In the genomic region with DNA sequence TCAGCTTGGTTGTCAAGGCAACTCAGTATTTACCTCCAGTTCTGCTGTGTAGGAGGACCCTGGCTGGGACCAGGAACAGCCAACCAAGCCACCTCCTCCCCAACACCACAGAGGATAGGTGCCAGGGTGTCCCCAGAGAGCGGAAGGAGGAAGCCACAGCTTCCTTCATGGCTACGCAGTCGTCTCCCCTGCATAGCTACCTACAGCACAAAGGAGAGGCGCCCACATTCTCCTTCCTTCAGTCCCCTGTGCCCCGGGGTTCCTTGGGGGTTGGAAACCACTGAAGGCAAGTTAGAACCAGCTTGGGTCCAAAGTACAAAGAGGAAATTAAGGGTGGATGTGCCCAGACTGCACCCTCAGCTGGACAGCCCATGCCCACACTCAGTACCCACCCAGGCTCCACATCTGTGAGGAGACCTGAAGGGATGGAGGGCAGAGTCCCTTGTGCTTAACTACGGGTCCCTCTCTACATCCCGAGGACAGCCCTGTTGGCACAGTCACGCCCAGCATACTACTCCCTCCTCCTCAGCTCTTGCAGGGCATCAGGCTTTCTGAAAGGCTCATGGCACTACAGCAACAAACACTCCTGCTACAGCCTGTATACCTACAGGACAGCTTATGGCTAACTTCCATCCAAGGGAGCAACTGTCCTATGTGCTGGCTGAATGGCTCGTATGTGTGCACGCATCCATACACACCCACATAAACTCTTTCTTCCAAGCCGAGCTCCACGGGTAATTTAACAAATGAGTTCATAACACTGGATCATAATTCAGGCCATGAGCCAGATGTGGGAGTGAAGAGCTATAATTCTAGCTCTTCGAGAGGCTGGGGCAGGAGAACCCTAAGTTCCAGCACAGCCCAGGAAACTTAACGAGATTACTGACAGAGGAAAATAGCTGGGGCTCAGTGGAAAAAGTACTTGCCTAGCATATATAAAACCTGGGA, we compare ENCODE assay signal across 9 mouse cellular contexts. TPM values are rescaled to one million over a fixed set of nuclear protein-coding genes. Genes with fewer than 3 reads are reported as not detected.
DNase-seq lines count a peak whose midpoint lies in the region; ATAC-seq and TF ChIP-seq lines count a peak whose summit lies in the region.
"Had no signal": no experiment of that assay in that cellular context is flagged by ENCODE, and none has a peak within 500 bp of the region (broad histone marks: within the 10 kb centered on the region; RNA-seq: fewer than 3 reads in every experiment).

No protein-coding gene starts in this region.

- no peak; the same call in 1 of the 2 replicates for ATAC-seq in G1E (ENCODE audit: extremely low read depth, insufficient number of reproducible peaks, low FRiP score, poor library complexity, severe bottlenecking)
- no peak for ATAC-seq in forebrain, embryonic 12.5 days (ENCODE audit: low FRiP score)
- peak; percentile 59 for ATAC-seq in hindbrain, postnatal 0 days
- ATAC-seq in limb, embryonic 13.5 days (ENCODE audit: low FRiP score, low read depth) = peak; percentile 64; the same call in 1 of the 2 replicates

- H3K4me2 ChIP-seq in forebrain, embryonic 12.5 days = no peak overlapping the region
- H3K4me2 ChIP-seq in hindbrain, postnatal 0 days (ENCODE audit: low read depth, low read length) = peak overlapping the region; percentile 36
- H3K4me2 ChIP-seq in limb, embryonic 13.5 days (replicated peaks) = peak overlapping the region; percentile 27

- no peaks in the 10 kb centered on the region for H3K27me3 ChIP-seq in heart, embryonic 10.5 days (ENCODE audit: insufficient read depth, poor library complexity, severe bottlenecking)
- no peaks in the 10 kb centered on the region for H3K27me3 ChIP-seq in G1E (ENCODE audit: insufficient read depth, low read length)
- H3K27me3 ChIP-seq in forebrain, embryonic 12.5 days = no peaks in the 10 kb centered on the region
- H3K27me3 ChIP-seq in hindbrain, postnatal 0 days (ENCODE audit: insufficient read depth, low read length) = no peaks in the 10 kb centered on the region
- no peaks in the 10 kb centered on the region for H3K27me3 ChIP-seq in limb, embryonic 13.5 days

- no peaks in the 10 kb centered on the region for H3K36me3 ChIP-seq in heart, embryonic 10.5 days
- peaks cover 61% of the 10 kb centered on the region for H3K36me3 ChIP-seq in G1E (replicated peaks)
- no peaks in the 10 kb centered on the region for H3K36me3 ChIP-seq in forebrain, embryonic 12.5 days (replicated peaks)
- H3K36me3 ChIP-seq in hindbrain, postnatal 0 days (ENCODE audit: insufficient read depth, low read length) = no peaks in the 10 kb centered on the region
- no peaks in the 10 kb centered on the region for H3K36me3 ChIP-seq in limb, embryonic 13.5 days

- H3K4me1 ChIP-seq in heart, embryonic 10.5 days = peaks cover 38% of the 10 kb centered on the region
- peaks cover 94% of the 10 kb centered on the region for H3K4me1 ChIP-seq in G1E (ENCODE audit: insufficient read depth, low read depth, low read length)
- peaks cover 38% of the 10 kb centered on the region for H3K4me1 ChIP-seq in forebrain, embryonic 12.5 days
- peaks cover 31% of the 10 kb centered on the region for H3K4me1 ChIP-seq in hindbrain, postnatal 0 days (ENCODE audit: insufficient read depth, low read length)
- H3K4me1 ChIP-seq in limb, embryonic 13.5 days = peaks cover 46% of the 10 kb centered on the region

- H3K4me3 ChIP-seq in heart, embryonic 10.5 days = no peak overlapping the region
- peak overlapping the region; percentile 35; the same call in 1 of the 2 replicates for H3K4me3 ChIP-seq in G1E (ENCODE audit: low read depth, low read length)
- H3K4me3 ChIP-seq in forebrain, embryonic 12.5 days (replicated peaks) = no peak overlapping the region
- no peak overlapping the region for H3K4me3 ChIP-seq in hindbrain, postnatal 0 days (ENCODE audit: low read length)
- no peak overlapping the region for H3K4me3 ChIP-seq in limb, embryonic 13.5 days

- no peaks in the 10 kb centered on the region for H3K9me3 ChIP-seq in heart, embryonic 10.5 days
- H3K9me3 ChIP-seq in G1E (replicated peaks) = 0 out of 2 replicates have a peak, but pooled peaks cover 3% of the 10 kb centered on the region
- no peaks in the 10 kb centered on the region for H3K9me3 ChIP-seq in forebrain, embryonic 12.5 days
- no peaks in the 10 kb centered on the region for H3K9me3 ChIP-seq in hindbrain, postnatal 0 days (ENCODE audit: low read length)
- no peaks in the 10 kb centered on the region for H3K9me3 ChIP-seq in limb, embryonic 13.5 days

- no peak overlapping the region for H3K9ac ChIP-seq in forebrain, embryonic 12.5 days
- H3K9ac ChIP-seq in hindbrain, postnatal 0 days (replicated peaks; ENCODE audit: low read length) = no peak overlapping the region
- H3K9ac ChIP-seq in limb, embryonic 13.5 days = no peak overlapping the region

- no peak for TF ChIP-seq CTCF in G1E (IDR thresholded peaks at IDR 0.05; ENCODE audit: low read depth, low read length)
- no peak for TF ChIP-seq CTCF in hindbrain, postnatal 0 days (IDR thresholded peaks at IDR 0.05; ENCODE audit: low read depth)

- 76% methylated on average over 14 of the region's 14 CpGs for whole genome bisulfite sequencing in heart, embryonic 10.5 days
- 75% methylated on average over 14 of the region's 14 CpGs for WGBS in forebrain, embryonic 12.5 days
- 52% methylated on average over 14 of the region's 14 CpGs for WGBS in hindbrain, postnatal 0 days
- 46% methylated on average over 14 of the region's 14 CpGs for WGBS in limb, embryonic 13.5 days

- peak; percentile 81 to 87 for DNase-seq in heart, adult 18-20 months
- no peak for DNase-seq in heart, embryonic 10.5 days (ENCODE audit: low spot score)
- no peak for DNase-seq in G1E (ENCODE audit: low spot score)
- peak; percentile 56 for DNase-seq in hindbrain, postnatal 0 days (ENCODE audit: low spot score)
- DNase-seq in naive thymus-derived CD4-positive, alpha-beta T cell, adult 2 months (ENCODE audit: low read depth) = peak; percentile 85
- DNase-seq in thymus, postnatal 36 days = peak; percentile 69 to 77

- H3K27ac ChIP-seq in heart, embryonic 10.5 days = no peak overlapping the region
- 0 out of 2 replicates have a peak overlapping the region, but pooled peaks have one; percentile 25 for H3K27ac ChIP-seq in forebrain, embryonic 12.5 days
- peak overlapping the region; percentile 58; the same call in 1 of the 2 replicates for H3K27ac ChIP-seq in hindbrain, postnatal 0 days
- H3K27ac ChIP-seq in limb, embryonic 13.5 days = peak overlapping the region; percentile 78

RNA-seq across cellular contexts. Expression of a gene that starts 9.0 kb away (rescaled TPM):
- total RNA-seq in heart, adult 18-20 months (2021) = not detected
- polyA plus RNA-seq in heart, embryonic 10.5 days (2016; fragmentation: Nextera tagmentation; extraction: Ambion mirVana) = 0.18 TPM in 1 of 2 replicates, not detected in the other
- not detected in 2 replicates for total RNA-seq in G1E (2014; fragmentation: Nextera tagmentation)
- not detected in 2 replicates for total RNA-seq in G1E (2017)
- polyA plus RNA-seq in G1E (2012) = not detected in 2 replicates
- polyA plus RNA-seq in forebrain, embryonic 12.5 days (2016; fragmentation: Nextera tagmentation; extraction: Ambion mirVana) = not detected in 2 replicates
- not detected in 2 replicates for total RNA-seq in hindbrain, postnatal 0 days (2014; rRNA removed)
- polyA plus RNA-seq in hindbrain, postnatal 0 days (2015; fragmentation: Nextera tagmentation; extraction: Ambion mirVana) = not detected in 2 replicates
- polyA plus RNA-seq in limb, embryonic 13.5 days (2015; fragmentation: Nextera tagmentation; extraction: Ambion mirVana) = 0.14 TPM in 1 of 2 replicates, not detected in the other
- total RNA-seq: left cerebral cortex, adult 8-10 months had no signal

RNA-seq across cellular contexts. Expression of a gene that starts 13.0 kb away (rescaled TPM):
- total RNA-seq in heart, adult 18-20 months (2021) = 10 to 100 TPM; 42.9 to 59.3 TPM
- polyA plus RNA-seq in heart, embryonic 10.5 days (2016; fragmentation: Nextera tagmentation; extraction: Ambion mirVana) = 17.3 and 18.3 TPM in 2 replicates
- 86.9 and 89.5 TPM in 2 replicates for total RNA-seq in G1E (2014; fragmentation: Nextera tagmentation)
- total RNA-seq in G1E (2017) = 14.6 and 16.3 TPM in 2 replicates
- 57.2 and 68.1 TPM in 2 replicates for polyA plus RNA-seq in G1E (2012)
- polyA plus RNA-seq in forebrain, embryonic 12.5 days (2016; fragmentation: Nextera tagmentation; extraction: Ambion mirVana) = 21.9 and 26.1 TPM in 2 replicates
- 30.7 and 34.0 TPM in 2 replicates for total RNA-seq in hindbrain, postnatal 0 days (2014; rRNA removed)
- 26.9 and 28.0 TPM in 2 replicates for polyA plus RNA-seq in hindbrain, postnatal 0 days (2015; fragmentation: Nextera tagmentation; extraction: Ambion mirVana)
- polyA plus RNA-seq in limb, embryonic 13.5 days (2015; fragmentation: Nextera tagmentation; extraction: Ambion mirVana) = 20.1 and 20.9 TPM in 2 replicates

Comparison
In these comparisons a context has a peak if more than half of its experiments do, and no peak if none do; other contexts are left out.
1. DNase-seq: peak in heart, adult 18-20 months (2 of 2), hindbrain, postnatal 0 days (single experiment), naive thymus-derived CD4-positive, alpha-beta T cell, adult 2 months (single experiment) and thymus, postnatal 36 days (2 of 2); none in heart, embryonic 10.5 days (single experiment) and G1E (single experiment).
2. ATAC-seq: peak in hindbrain, postnatal 0 days (single experiment) and limb, embryonic 13.5 days (single experiment); none in G1E (single experiment) and forebrain, embryonic 12.5 days (single experiment).